8 mouse cellular contexts compared by ENCODE assay signal in genomic region chr11:44619131-44619886, GRCm38 (mm10). TPM values are rescaled to one million over a fixed set of nuclear protein-coding genes. Genes with fewer than 3 reads are reported as not detected.
DNase-seq lines count a peak whose midpoint lies in the region; ATAC-seq and TF ChIP-seq lines count a peak whose summit lies in the region.

No protein-coding gene starts in this region.

- TF ChIP-seq CTCF in bone marrow macrophage, adult 2 months (IDR thresholded peaks at IDR 0.05; ENCODE audit: low read depth, low read length): no peak

- H3K27me3 ChIP-seq in kidney, embryonic 14.5 days (ENCODE audit: control insufficient read depth, insufficient read depth, low read length): peaks cover 33% of the 10 kb centered on the region
- 0 out of 2 replicates have a peak, but pooled peaks cover 9% of the 10 kb centered on the region for H3K27me3 ChIP-seq in limb, embryonic 11.5 days (ENCODE audit: control insufficient read depth, insufficient read depth, low read length)
- no peaks in the 10 kb centered on the region for H3K27me3 ChIP-seq in splenic B cell, adult 2 months (ENCODE audit: control insufficient read depth, insufficient read depth, low read length, poor library complexity, severe bottlenecking)

- no peak for ATAC-seq in kidney, embryonic 14.5 days (ENCODE audit: low FRiP score, low TSS enrichment)
- ATAC-seq in limb, embryonic 11.5 days (ENCODE audit: insufficient number of reproducible peaks, low FRiP score, low TSS enrichment, low read depth): no peak

- H3K9me3 ChIP-seq in kidney, embryonic 14.5 days (ENCODE audit: control insufficient read depth, low read length): no peaks in the 10 kb centered on the region
- no peaks in the 10 kb centered on the region for H3K9me3 ChIP-seq in limb, embryonic 11.5 days (ENCODE audit: control insufficient read depth, low read length)

- 2% methylated on average over 15 of the region's 15 CpGs for WGBS in kidney, embryonic 14.5 days
- WGBS in limb, embryonic 11.5 days: 2% methylated on average over 15 of the region's 15 CpGs

- TF ChIP-seq POLR2A in bone marrow macrophage, adult 2 months (IDR thresholded peaks at IDR 0.05; ENCODE audit: borderline replicate concordance, low read depth, low read length): no peak

- H3K9ac ChIP-seq in kidney, embryonic 14.5 days (ENCODE audit: low read depth, low read length): peak overlapping the region; percentile 63
- H3K9ac ChIP-seq in limb, embryonic 11.5 days (ENCODE audit: low read length): peak overlapping the region; percentile 58

- H3K27ac ChIP-seq in kidney, embryonic 14.5 days (ENCODE audit: low read depth, low read length): no peak overlapping the region
- H3K27ac ChIP-seq in bone marrow macrophage, adult 2 months (ENCODE audit: insufficient read depth, low read depth, low read length): no peak overlapping the region
- H3K27ac ChIP-seq in limb, embryonic 11.5 days (replicated peaks; ENCODE audit: low read depth, low read length): no peak overlapping the region

- H3K4me2 ChIP-seq in kidney, embryonic 14.5 days (replicated peaks; ENCODE audit: low read depth, low read length): peak overlapping the region; percentile 79
- peak overlapping the region; percentile 94 for H3K4me2 ChIP-seq in limb, embryonic 11.5 days (ENCODE audit: low read depth, severe bottlenecking)

- no peaks in the 10 kb centered on the region for H3K36me3 ChIP-seq in kidney, embryonic 14.5 days (ENCODE audit: control insufficient read depth, insufficient read depth, low read length)
- H3K36me3 ChIP-seq in limb, embryonic 11.5 days (ENCODE audit: control insufficient read depth, insufficient read depth, low read length): peaks cover 2% of the 10 kb centered on the region; the same call in 1 of the 2 replicates
- peaks cover 13% of the 10 kb centered on the region for H3K36me3 ChIP-seq in splenic B cell, adult 2 months (ENCODE audit: control insufficient read depth, insufficient read depth, low read length, poor library complexity, severe bottlenecking)

- no peak for DNase-seq in kidney, adult 11 months
- peak; percentile 39 to 40 for DNase-seq in heart, adult 9 months (ENCODE audit: low spot score in 2 of 2)
- DNase-seq in limb, embryonic 11.5 days (ENCODE audit: low spot score): peak; percentile 38
- DNase-seq in splenic B cell, adult 2 months (ENCODE audit: low read depth, low spot score): peak; percentile 51
- no peak for DNase-seq in c-Kit-positive CD71-positive TER-119-positive erythroid progenitor cells, embryonic 14.5 days (ENCODE audit: low spot score)
- DNase-seq in right cerebral cortex, adult 2 months (ENCODE audit: low spot score in 2 of 2): no peak

- peaks cover 14% of the 10 kb centered on the region for H3K4me1 ChIP-seq in kidney, embryonic 14.5 days (ENCODE audit: control insufficient read depth, insufficient read depth, low read length)
- peaks cover under 1% of the 10 kb centered on the region; the same call in 1 of the 2 replicates for H3K4me1 ChIP-seq in bone marrow macrophage, adult 2 months (ENCODE audit: control insufficient read depth, insufficient read depth, low read length)
- peaks cover 18% of the 10 kb centered on the region for H3K4me1 ChIP-seq in limb, embryonic 11.5 days (ENCODE audit: control insufficient read depth, insufficient read depth, low read length)

- peak overlapping the region; percentile 57 for H3K4me3 ChIP-seq in kidney, embryonic 14.5 days (ENCODE audit: low read length)
- peak overlapping the region; percentile 16; the same call in 1 of the 2 replicates for H3K4me3 ChIP-seq in bone marrow macrophage, adult 2 months (ENCODE audit: insufficient read depth, low read length)
- H3K4me3 ChIP-seq in limb, embryonic 11.5 days (ENCODE audit: low read depth, low read length): peak overlapping the region; percentile 77

RNA-seq across cellular contexts. Expression of gene Ebf1, which starts 2.2 kb away (rescaled TPM):
- polyA plus RNA-seq in kidney, embryonic 14.5 days (2014; fragmentation: Nextera tagmentation; extraction: Ambion mirVana): 19.9 and 26.9 TPM in 2 replicates
- polyA plus RNA-seq in bone marrow macrophage, adult 2 months (2012; ENCODE audit: insufficient read depth, insufficient read length, missing spikeins): 0.32 and 0.49 TPM in 2 replicates
- 56.0 and 61.7 TPM in 2 replicates for polyA plus RNA-seq in limb, embryonic 11.5 days (2014; fragmentation: Nextera tagmentation; extraction: Ambion mirVana)

Comparison
In these comparisons a context has a peak if more than half of its experiments do, and no peak if none do; other contexts are left out.
1. H3K4me3 ChIP-seq: peak in every context shown above with its lines; median percentile 77 in limb, embryonic 11.5 days; 57 in kidney, embryonic 14.5 days; 16 in bone marrow macrophage, adult 2 months.
2. DNase-seq: peak in heart, adult 9 months (2 of 2), limb, embryonic 11.5 days (single experiment) and splenic B cell, adult 2 months (single experiment); none in kidney, adult 11 months (single experiment), c-Kit-positive CD71-positive TER-119-positive erythroid progenitor cells, embryonic 14.5 days (single experiment) and right cerebral cortex, adult 2 months (0 of 2).
3. RNA of gene Ebf1, which starts 2.2 kb away (polyA plus RNA-seq): 56.0 to 61.7 TPM in limb, embryonic 11.5 days and 19.9 to 26.9 TPM in kidney, embryonic 14.5 days; 0.32 to 0.49 TPM in bone marrow macrophage, adult 2 months; every median in the first group is over 10 times any median in the second.